Mouse (Mus musculus) embryonic facial prominence, embryonic 12.5 days (tissue): Measurements from ENCODE around the gene Sh3pxd2a. TPM values are rescaled to one million over a fixed set of nuclear protein-coding genes. Genes with fewer than 3 reads are reported as not detected.

Experiments
- ATAC-seq: fragments of 200-750 bp; cut with Nextera tagmentation; 2 replicates; pipeline ENCODE4 v1.8.0; 2017; ENCODE audit not compliant: insufficient number of reproducible peaks, insufficient read depth, low FRiP score, low TSS enrichment
- H3K27ac ChIP-seq: fragments of 300-500 bp; sonication (generic); 2 replicates; pipeline ENCODE4 v1.5.1; 2016; ENCODE audit warnings: mild to moderate bottlenecking
- H3K27me3 ChIP-seq: fragments of 300-500 bp; sonication (generic); 2 replicates; pipeline ENCODE4 v1.6.1; 2016; ENCODE audit warnings: mild to moderate bottlenecking, moderate library complexity
- H3K36me3 ChIP-seq: fragments of 300-500 bp; sonication (generic); 2 replicates; pipeline ENCODE4 v1.6.1; 2016; ENCODE audit warnings: mild to moderate bottlenecking
- H3K4me1 ChIP-seq: fragments of 300-500 bp; sonication (generic); 2 replicates; pipeline ENCODE4 v1.6.1; 2016
- H3K4me2 ChIP-seq: fragments of 300-500 bp; sonication (generic); replicated peaks from 2 replicates; pipeline ENCODE4 v1.6.1; 2016; ENCODE audit warnings: mild to moderate bottlenecking, moderate library complexity
- H3K4me3 ChIP-seq: fragments of 300-500 bp; sonication (generic); 2 replicates; pipeline ENCODE4 v1.5.1; 2016; ENCODE audit warnings: mild to moderate bottlenecking
- H3K9ac ChIP-seq: fragments of 300-500 bp; sonication (generic); 2 replicates; pipeline ENCODE4 v1.6.1; 2016; ENCODE audit warnings: mild to moderate bottlenecking, moderate library complexity
- H3K9me3 ChIP-seq: fragments of 300-500 bp; sonication (generic); 2 replicates; pipeline ENCODE4 v1.6.1; 2016; ENCODE audit warnings: mild to moderate bottlenecking, moderate library complexity
- WGBS: fragments of 180-500 bp; shearing (Covaris S2); methylation state at CpG from one replicate; pipeline ENCODE4 v1.1.7; 2016; 5-methylcytosine and 5-hydroxymethylcytosine counted together
- polyA plus RNA-seq: library from polyadenylated mRNA; unstranded; fragments of >200 nt; fragmentation: Nextera tagmentation; extraction: Ambion mirVana; gene quantifications from 2 replicates; pipeline ENCODE4 v1.2.1, GENCODE M21; 2016

Sh3pxd2a gene
- polyA plus RNA-seq, 1 experiment from 2014 or later: 8.2 TPM

DNA sequence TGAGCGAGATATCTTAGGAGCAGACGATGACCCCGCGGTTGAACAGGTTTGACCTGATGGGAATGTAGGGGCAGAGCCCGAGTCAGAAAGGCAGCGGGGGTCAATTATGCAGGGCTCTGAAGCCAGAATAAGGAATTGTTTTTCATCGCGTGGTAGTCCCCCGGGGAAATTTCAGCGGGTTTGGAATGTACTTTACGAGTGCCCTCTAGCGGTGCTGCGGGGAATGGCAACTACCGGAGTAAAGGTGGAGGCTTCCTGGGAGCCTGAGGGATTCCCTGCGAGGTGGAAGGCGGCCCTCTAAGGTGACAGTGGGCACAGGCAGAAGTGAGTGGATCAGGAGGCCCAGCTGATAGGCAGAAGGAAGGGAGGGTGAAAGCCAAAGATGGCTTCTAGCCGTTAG lies 125.0 kb downstream of the Sh3pxd2a start:
- Histone ChIP-seq H3K27me3 (peaks cover 22% of the 10 kb centered on the region), H3K36me3 (no peaks in the 10 kb centered on the region), H3K27ac (no peak overlapping the region), H3K4me3 (peak overlapping the region; percentile 29), H3K9ac (peak overlapping the region; percentile 21; the same call in 1 of the 2 replicates), H3K9me3 (no peaks in the 10 kb centered on the region), H3K4me2 (peak overlapping the region; percentile 60), H3K4me1 (peaks cover 36% of the 10 kb centered on the region)
- WGBS: 1% methylated on average over 17 of the region's 17 CpGs
- no peak for ATAC-seq

- ATAC-seq: no peak
- H3K27me3 ChIP-seq: peaks cover 17% of the 10 kb centered on the region
- peak overlapping the region; percentile 60 for H3K4me2 ChIP-seq
- H3K36me3 ChIP-seq: no peaks in the 10 kb centered on the region
- peak overlapping the region; percentile 21; the same call in 1 of the 2 replicates for H3K9ac ChIP-seq
- no peak overlapping the region for H3K27ac ChIP-seq
- peak overlapping the region; percentile 29 for H3K4me3 ChIP-seq
- 21% methylated on average over 24 of the region's 24 CpGs for WGBS
- H3K9me3 ChIP-seq: no peaks in the 10 kb centered on the region
- H3K4me1 ChIP-seq: peaks cover 35% of the 10 kb centered on the region
These were observed 125.6 kb downstream of the Sh3pxd2a start for GRCm38 (mm10) chr19:47338396-47339164.

DNA sequence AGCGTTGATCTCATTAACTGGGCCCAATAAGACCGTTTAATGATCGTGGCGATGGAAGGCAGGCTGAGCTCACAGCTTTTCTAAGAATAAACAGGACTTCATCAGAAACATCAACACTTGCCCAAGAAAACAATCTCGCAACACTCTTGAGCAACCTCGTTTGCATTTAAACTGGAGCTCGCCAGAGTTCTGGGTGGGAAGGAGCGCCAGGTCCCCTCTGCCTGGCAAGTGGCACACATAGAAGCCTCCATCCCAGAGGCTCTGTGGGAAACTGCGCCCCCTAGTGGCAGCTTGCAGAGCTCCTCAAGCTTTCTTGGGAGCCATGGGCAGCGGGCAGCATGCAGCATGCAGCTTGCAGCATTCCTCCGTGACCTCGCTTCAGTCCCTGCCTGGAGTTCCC lies 126.5 kb downstream of the Sh3pxd2a start:
- H3K4me1 ChIP-seq: peaks cover 34% of the 10 kb centered on the region
- peak; percentile 43; the same call in 1 of the 2 replicates for ATAC-seq
- no peaks in the 10 kb centered on the region for H3K36me3 ChIP-seq
- 30% methylated on average over 12 of the region's 12 CpGs for WGBS
- H3K9ac ChIP-seq: peak overlapping the region; percentile 11; the same call in 1 of the 2 replicates
- peaks cover 8% of the 10 kb centered on the region for H3K27me3 ChIP-seq
- no peaks in the 10 kb centered on the region for H3K9me3 ChIP-seq
- H3K4me2 ChIP-seq: peak overlapping the region; percentile 60
- no peak overlapping the region for H3K27ac ChIP-seq
- no peak overlapping the region for H3K4me3 ChIP-seq

- Histone ChIP-seq H3K4me1 (peaks cover 32% of the 10 kb centered on the region), H3K27ac (no peak overlapping the region), H3K4me3 (no peak overlapping the region), H3K4me2 (no peak overlapping the region), H3K9ac (no peak overlapping the region), H3K27me3 (peaks cover 3% of the 10 kb centered on the region), H3K9me3 (no peaks in the 10 kb centered on the region), H3K36me3 (no peaks in the 10 kb centered on the region)
- WGBS: 81% methylated on average over 7 of the region's 7 CpGs
- no peak for ATAC-seq
These were observed 127.0 kb downstream of the Sh3pxd2a start for GRCm38 (mm10) chr19:47337191-47337590.

GRCm38 (mm10) chr19:47335262-47335661 lies 128.9 kb downstream of the Sh3pxd2a start:
- ATAC-seq: no peak
- H3K9ac ChIP-seq: no peak overlapping the region
- peaks cover 46% of the 10 kb centered on the region for H3K4me1 ChIP-seq
- WGBS: 74% methylated on average over 6 of the region's 6 CpGs
- no peaks in the 10 kb centered on the region for H3K36me3 ChIP-seq
- no peaks in the 10 kb centered on the region for H3K27me3 ChIP-seq
- H3K4me3 ChIP-seq: no peak overlapping the region
- peak overlapping the region; percentile 19; the same call in 1 of the 2 replicates for H3K27ac ChIP-seq
- H3K9me3 ChIP-seq: no peaks in the 10 kb centered on the region
- H3K4me2 ChIP-seq: no peak overlapping the region

GRCm38 (mm10) chr19:47334713-47335112 lies 129.5 kb downstream of the Sh3pxd2a start:
- H3K36me3 ChIP-seq: no peaks in the 10 kb centered on the region
- H3K4me3 ChIP-seq: no peak overlapping the region
- no peak overlapping the region for H3K4me2 ChIP-seq
- no peak for ATAC-seq
- H3K9me3 ChIP-seq: no peaks in the 10 kb centered on the region
- H3K27ac ChIP-seq: 0 out of 2 replicates have a peak overlapping the region, but pooled peaks have one; percentile 19
- peaks cover 50% of the 10 kb centered on the region for H3K4me1 ChIP-seq
- H3K27me3 ChIP-seq: no peaks in the 10 kb centered on the region
- no peak overlapping the region for H3K9ac ChIP-seq
- 61% methylated on average over 17 of the region's 17 CpGs for WGBS

- H3K4me1 ChIP-seq: peaks cover 58% of the 10 kb centered on the region
- H3K9ac ChIP-seq: peak overlapping the region; percentile 24; the same call in 1 of the 2 replicates
- peak overlapping the region; percentile 90 for H3K27ac ChIP-seq
- no peaks in the 10 kb centered on the region for H3K9me3 ChIP-seq
- H3K27me3 ChIP-seq: no peaks in the 10 kb centered on the region
- 5% methylated on average over 10 of the region's 10 CpGs for WGBS
- peak; percentile 86 for ATAC-seq
- H3K36me3 ChIP-seq: no peaks in the 10 kb centered on the region
- peak overlapping the region; percentile 21 for H3K4me2 ChIP-seq
- no peak overlapping the region for H3K4me3 ChIP-seq
These were observed 133.4 kb downstream of the Sh3pxd2a start for GRCm38 (mm10) chr19:47330743-47331227.

GRCm38 (mm10) chr19:47329102-47329501 lies 135.1 kb downstream of the Sh3pxd2a start:
- Histone ChIP-seq H3K9me3 (no peaks in the 10 kb centered on the region), H3K9ac (no peak overlapping the region), H3K4me2 (no peak overlapping the region), H3K27ac (peak overlapping the region; percentile 82), H3K27me3 (no peaks in the 10 kb centered on the region), H3K4me3 (no peak overlapping the region), H3K4me1 (peaks cover 52% of the 10 kb centered on the region), H3K36me3 (no peaks in the 10 kb centered on the region)
- no peak for ATAC-seq
- WGBS: 86% methylated on average over 1 of the region's 1 CpGs

DNA sequence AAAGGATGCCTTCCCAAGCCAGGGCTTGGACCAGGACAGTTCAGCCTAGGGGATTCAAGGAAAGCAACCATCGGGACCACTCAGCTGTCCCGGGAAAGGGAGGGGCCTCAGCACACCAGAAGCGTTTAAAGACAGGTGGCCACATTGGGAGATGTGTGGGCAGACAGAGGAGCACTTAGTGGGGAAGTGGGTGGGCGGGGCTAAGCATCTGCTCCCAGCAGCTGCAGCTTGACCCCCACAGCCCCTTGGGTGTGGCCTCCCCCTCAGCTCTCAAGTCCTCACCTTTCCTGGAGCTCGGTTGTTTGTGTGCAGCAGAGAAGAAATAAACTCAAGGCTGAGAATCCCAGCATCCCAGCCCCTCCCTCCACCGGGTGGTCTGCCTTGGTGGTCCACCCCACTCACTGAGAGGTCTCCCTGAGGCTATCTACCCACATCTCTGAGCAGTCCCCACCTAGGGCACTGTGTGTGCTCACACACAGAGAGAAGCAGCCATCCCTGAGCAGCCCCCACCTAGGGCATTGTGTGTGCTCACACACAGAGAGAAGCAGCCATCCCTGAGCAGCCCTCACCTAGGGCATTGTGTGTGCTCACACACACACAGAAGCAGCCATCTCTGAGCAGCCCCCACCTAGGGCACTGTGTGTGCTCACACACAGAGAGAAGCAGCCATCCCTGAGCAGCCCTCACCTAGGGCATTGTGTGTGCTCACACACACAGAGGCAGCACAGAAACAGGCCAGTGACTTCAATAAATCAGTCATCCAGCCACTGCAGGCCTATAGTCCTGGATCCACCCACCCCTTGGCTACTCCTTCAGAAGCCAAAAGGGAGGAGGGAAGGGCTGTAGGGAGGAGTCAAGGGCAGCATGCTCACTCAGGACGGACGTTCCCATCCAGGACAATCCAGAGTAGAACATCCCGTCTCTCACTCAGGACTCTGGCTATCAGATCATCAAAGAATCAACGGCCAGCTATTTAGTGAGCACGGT lies 136.0 kb downstream of the Sh3pxd2a start:
- Histone ChIP-seq H3K4me1 (peaks cover 52% of the 10 kb centered on the region), H3K27ac (peak overlapping the region; percentile 82), H3K27me3 (no peaks in the 10 kb centered on the region), H3K4me2 (no peak overlapping the region), H3K36me3 (no peaks in the 10 kb centered on the region), H3K9ac (peak overlapping the region; percentile 19; the same call in 1 of the 2 replicates), H3K4me3 (no peak overlapping the region), H3K9me3 (no peaks in the 10 kb centered on the region)
- whole genome bisulfite sequencing: 21% methylated on average over 11 of the region's 11 CpGs
- ATAC-seq: 0 out of 2 replicates have a peak, but pooled peaks have one; percentile 3

GRCm38 (mm10) chr19:47325881-47326280 lies 138.3 kb downstream of the Sh3pxd2a start:
- no peak overlapping the region for H3K27ac ChIP-seq
- H3K4me3 ChIP-seq: no peak overlapping the region
- H3K27me3 ChIP-seq: no peaks in the 10 kb centered on the region
- H3K4me1 ChIP-seq: peaks cover 50% of the 10 kb centered on the region
- 44% methylated on average over 5 of the region's 5 CpGs for WGBS
- no peak overlapping the region for H3K9ac ChIP-seq
- ATAC-seq: no peak
- H3K4me2 ChIP-seq: no peak overlapping the region
- H3K9me3 ChIP-seq: no peaks in the 10 kb centered on the region
- no peaks in the 10 kb centered on the region for H3K36me3 ChIP-seq

GRCm38 (mm10) chr19:47323096-47323849 lies 140.9 kb downstream of the Sh3pxd2a start:
- 62% methylated on average over 11 of the region's 11 CpGs for WGBS
- peak overlapping the region; percentile 48 for H3K27ac ChIP-seq
- no peaks in the 10 kb centered on the region for H3K9me3 ChIP-seq
- no peak overlapping the region for H3K4me3 ChIP-seq
- H3K4me1 ChIP-seq: peaks cover 58% of the 10 kb centered on the region
- no peaks in the 10 kb centered on the region for H3K27me3 ChIP-seq
- H3K4me2 ChIP-seq: no peak overlapping the region
- H3K36me3 ChIP-seq: no peaks in the 10 kb centered on the region
- no peak for ATAC-seq
- no peak overlapping the region for H3K9ac ChIP-seq
